Mouse (Mus musculus) sigmoid colon, adult 10 weeks (tissue): ENCODE measurements around the gene Tfeb. TPM values are rescaled to one million over a fixed set of nuclear protein-coding genes. Genes with fewer than 3 reads are reported as not detected.

Source experiments
- polyA plus RNA-seq: library from polyadenylated mRNA; stranded (reverse); fragments of 350-450 nt; fragmentation: Illumina TruSeq; extraction: RNeasy Lipid Tissue Mini Kit (QIAGEN cat#74804); gene quantifications from one replicate; pipeline ENCODE4 v1.2.3, GENCODE M21; 2014; ENCODE audit warnings: low read depth, low replicate concordance

Tfeb gene
- polyA plus RNA-seq = not detected

GRCm38 (mm10) chr17:47736856-47737255 is at the start of gene Tfeb:
Tfeb (plus strand) TSS chr17:47737030.

GRCm38 (mm10) chr17:47688344-47688607 is 48.6 kb upstream of the Tfeb start, which contains the start of gene Tomm6:
Tomm6 (minus strand) TSS chr17:47688386.

GRCm38 (mm10) chr17:47688608-47689575 is 47.9 kb upstream of the Tfeb start, which contains the start of gene Frs3:
Frs3 (plus strand) TSS chr17:47689030.

GRCm38 (mm10) chr17:47694442-47694502 is 42.6 kb upstream of the Tfeb start, which contains the start of gene Gm21981:
Gm21981 (minus strand) TSS chr17:47694455.

GRCm38 (mm10) chr17:47694503-47695336 is 42.1 kb upstream of the Tfeb start, which contains the start of gene Prickle4:
Prickle4 (minus strand) TSS chr17:47694736.

GRCm38 (mm10) chr17:47726566-47726965 is 10.3 kb upstream of the Tfeb start, which contains the start of gene Pgc:
Pgc (plus strand) TSS chr17:47726842.

GRCm38 (mm10) chr17:47834482-47834767 is 97.6 kb downstream of the Tfeb start, which contains the start of gene Mdfi:
Mdfi (minus strand) TSS chr17:47834691.

Other genes starting within 250 kb of the Tfeb start
- 6.8 TPM for gene Taf8, start 234.7 kb upstream of the Tfeb start, polyA plus RNA-seq
- gene Ccnd3, start 232.0 kb upstream of the Tfeb start, polyA plus RNA-seq = 4.5 TPM
- 1.4 TPM for gene Bysl, start 125.5 kb upstream of the Tfeb start, polyA plus RNA-seq
- gene Med20, start 125.4 kb upstream of the Tfeb start, polyA plus RNA-seq = 16.4 TPM
- 0.38 TPM for gene Gm20517, start 125.4 kb upstream of the Tfeb start, polyA plus RNA-seq
- 10.3 TPM for gene Usp49, start 106.3 kb upstream of the Tfeb start, polyA plus RNA-seq
- gene Tomm6, start 48.6 kb upstream of the Tfeb start, polyA plus RNA-seq = 14.3 TPM
- gene Frs3, start 48.0 kb upstream of the Tfeb start, polyA plus RNA-seq = 1.1 TPM
- gene Gm21981, start 42.6 kb upstream of the Tfeb start, polyA plus RNA-seq = not detected
- gene Prickle4, start 42.3 kb upstream of the Tfeb start, polyA plus RNA-seq = not detected
- gene Pgc, start 10.2 kb upstream of the Tfeb start, polyA plus RNA-seq = not detected
- gene Mdfi, start 97.7 kb downstream of the Tfeb start, polyA plus RNA-seq = not detected
- 0.35 TPM for gene Foxp4, start 187.6 kb downstream of the Tfeb start, polyA plus RNA-seq